Mouse (Mus musculus) liver, embryonic 13.5 days (tissue): Measurements from ENCODE around the gene Clec11a. TPM values are rescaled to one million over a fixed set of nuclear protein-coding genes. Genes with fewer than 3 reads are reported as not detected.
A peak's percentile ranks its signal among the peaks of the same experiment; 100 is the strongest.
"Not testable (repeated sequence)": the region's sequence is repeated elsewhere in the genome, so short reads cannot be mapped to it uniquely, and the experiment has no call there.

Experiments used
- ATAC-seq: fragments of 200-750 bp; cut with Nextera tagmentation; 2 replicates; pipeline ENCODE4 v1.8.0; 2017; ENCODE audit warnings: low read depth, mild to moderate bottlenecking, moderate number of reproducible peaks, moderate library complexity
- DNase-seq: peaks from one replicate; pipeline ENCODE4 v3.0.0; 2022
- H3K27ac ChIP-seq: fragments of 300-500 bp; sonication (generic); 2 replicates; pipeline ENCODE4 v1.5.1; 2015; ENCODE audit warnings: moderate library complexity, mild to moderate bottlenecking, inconsistent platforms
- H3K27me3 ChIP-seq: fragments of 300-500 bp; sonication (generic); 2 replicates; pipeline ENCODE4 v1.6.1; 2015; ENCODE audit warnings: mild to moderate bottlenecking, inconsistent platforms
- H3K36me3 ChIP-seq: fragments of 300-500 bp; sonication (generic); 2 replicates; pipeline ENCODE4 v1.6.1; 2015; ENCODE audit warnings: mild to moderate bottlenecking, inconsistent platforms
- H3K4me1 ChIP-seq: fragments of 300-500 bp; sonication (generic); replicated peaks from 2 replicates; pipeline ENCODE4 v1.6.1; 2015; ENCODE audit warnings: inconsistent platforms
- H3K4me2 ChIP-seq: fragments of 300-500 bp; sonication (generic); 2 replicates; pipeline ENCODE4 v1.6.1; 2015; ENCODE audit warnings: inconsistent platforms, mild to moderate bottlenecking, moderate library complexity
- H3K4me3 ChIP-seq: fragments of 300-500 bp; sonication (generic); replicated peaks from 2 replicates; pipeline ENCODE4 v1.5.1; 2015; ENCODE audit warnings: mild to moderate bottlenecking, inconsistent platforms
- H3K9ac ChIP-seq: fragments of 300-500 bp; sonication (generic); 2 replicates; pipeline ENCODE4 v1.6.1; 2015; ENCODE audit warnings: mild to moderate bottlenecking, inconsistent platforms
- H3K9me3 ChIP-seq: fragments of 300-500 bp; sonication (generic); replicated peaks from 2 replicates; pipeline ENCODE4 v1.6.1; 2016; ENCODE audit warnings: inconsistent platforms
- WGBS: fragments of 180-500 bp; shearing (Covaris S2); methylation state at CpG from one replicate; pipeline ENCODE4 v1.1.7; 2015; ENCODE audit not compliant: insufficient replicate concordance; 5-methylcytosine and 5-hydroxymethylcytosine counted together
- polyA plus RNA-seq: library from polyadenylated mRNA; unstranded; fragments of >200 nt; fragmentation: Nextera tagmentation; extraction: Ambion mirVana; gene quantifications from 2 replicates; pipeline ENCODE4 v1.2.1, GENCODE M21; 2015

The Clec11a gene
- polyA plus RNA-seq, 1 experiment from 2014 or later: 0.76 TPM

DNA sequence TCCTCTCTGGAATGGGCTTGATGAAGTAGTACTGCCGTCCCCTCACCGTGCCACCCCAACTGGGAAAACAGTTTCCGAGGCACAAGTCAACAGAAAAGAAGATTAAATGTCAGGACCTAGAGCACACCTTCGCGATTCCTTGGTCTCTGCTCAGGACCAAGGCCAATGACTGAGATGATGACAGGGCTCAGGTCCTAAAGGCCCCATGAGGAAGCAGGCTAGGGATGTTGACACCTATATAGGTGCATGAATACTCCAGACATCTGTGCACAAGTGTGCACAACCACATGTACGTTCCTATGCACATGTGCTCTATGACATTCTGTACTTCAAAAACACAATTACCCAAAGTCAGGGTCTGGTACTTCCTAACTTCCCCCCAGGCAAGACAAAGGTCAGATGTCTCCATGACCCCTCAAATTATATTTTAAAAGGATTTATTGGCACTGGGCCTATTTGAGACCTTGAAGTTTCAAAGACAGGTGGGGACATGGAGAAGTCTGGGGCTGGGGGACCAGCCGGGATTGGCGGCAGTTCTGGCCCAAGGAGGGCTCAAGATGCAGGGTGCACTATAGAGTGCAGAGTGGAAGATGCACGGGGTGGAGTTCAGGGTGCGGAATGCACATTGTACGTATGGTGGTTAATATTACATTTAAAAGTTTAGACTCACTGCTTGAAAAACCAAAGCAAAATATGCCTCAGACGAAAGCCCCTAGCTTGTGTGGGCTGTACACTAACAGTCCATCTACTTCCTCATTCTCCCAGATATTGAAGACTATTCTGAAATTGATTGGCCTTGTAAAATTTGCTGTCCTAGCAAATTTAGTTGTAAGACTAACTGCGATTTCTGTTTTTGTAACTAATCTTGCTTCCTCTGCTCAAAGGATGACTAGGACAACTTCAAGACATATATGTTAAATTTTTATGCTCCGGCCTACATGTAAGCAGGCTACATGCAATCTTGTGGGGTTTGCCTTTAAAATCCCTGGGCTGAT is 3.1 kb downstream of the Clec11a start:
- H3K4me2 ChIP-seq: peak overlapping the region; percentile 80
- no peaks in the 10 kb centered on the region for H3K9me3 ChIP-seq
- H3K4me3 ChIP-seq: peak overlapping the region; percentile 64
- ATAC-seq: no peak
- H3K27me3 ChIP-seq: peaks cover 30% of the 10 kb centered on the region
- no peak for DNase-seq
- H3K27ac ChIP-seq: no peak overlapping the region
- 70% methylated on average over 14 of the region's 14 CpGs for WGBS
- H3K4me1 ChIP-seq: peaks cover 25% of the 10 kb centered on the region
- peak overlapping the region; percentile 77 for H3K9ac ChIP-seq
- no peaks in the 10 kb centered on the region for H3K36me3 ChIP-seq

DNA sequence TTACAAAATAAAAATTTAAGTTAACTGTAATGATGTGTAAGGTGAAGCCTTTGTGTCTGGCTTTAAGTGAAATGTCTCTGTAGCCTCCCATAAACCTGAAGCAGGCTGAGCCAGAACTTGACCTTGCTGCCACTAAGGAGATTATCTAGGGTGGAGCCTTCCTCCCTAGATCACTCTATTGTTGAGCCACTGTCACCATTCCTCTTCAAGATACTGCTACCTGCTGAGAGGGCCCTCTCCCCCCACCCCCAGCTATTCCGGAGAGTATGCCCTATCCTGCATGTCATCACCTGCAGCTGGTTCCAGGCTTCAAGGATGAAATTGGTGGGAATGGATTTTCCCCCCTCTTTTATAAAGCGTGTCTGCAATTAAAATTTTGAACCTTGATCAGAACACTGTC is 9.2 kb downstream of the Clec11a start:
- H3K36me3 ChIP-seq, H3K4me1 ChIP-seq, DNase-seq, H3K9ac ChIP-seq, H3K4me3 ChIP-seq, H3K4me2 ChIP-seq, H3K27ac ChIP-seq, ATAC-seq, H3K9me3 ChIP-seq: not testable (repeated sequence)
- 0 out of 2 replicates have a peak, but pooled peaks cover 11% of the 10 kb centered on the region for H3K27me3 ChIP-seq
- WGBS: 62% methylated on average over 2 of the region's 2 CpGs

DNA sequence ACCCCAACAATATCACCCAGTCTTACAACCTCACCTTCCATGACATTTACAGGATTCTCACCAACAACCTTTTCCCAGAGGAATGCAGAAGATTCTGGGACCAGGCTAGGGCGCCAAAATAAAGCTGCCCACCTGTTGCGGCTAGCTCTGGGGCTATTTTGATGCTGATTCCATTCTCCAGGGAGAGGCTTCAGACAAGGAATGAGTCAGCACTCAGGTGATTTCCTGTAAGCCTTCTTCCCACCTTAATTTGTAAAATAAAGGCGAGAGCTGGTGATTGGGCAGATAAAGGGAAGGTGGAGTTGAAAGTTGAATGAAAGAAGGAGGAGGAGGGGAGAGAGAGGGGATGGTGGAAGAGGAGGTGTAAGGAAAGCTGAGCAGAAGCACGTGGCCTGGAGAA is 15.3 kb downstream of the Clec11a start:
- Histone ChIP-seq H3K4me3 (no peak overlapping the region), H3K9ac (no peak overlapping the region), H3K27me3 (0 out of 2 replicates have a peak, but pooled peaks cover 3% of the 10 kb centered on the region), H3K4me2 (no peak overlapping the region), H3K27ac (no peak overlapping the region), H3K9me3 (no peaks in the 10 kb centered on the region), H3K4me1 (no peaks in the 10 kb centered on the region), H3K36me3 (no peaks in the 10 kb centered on the region)
- WGBS: 31% methylated on average over 4 of the region's 4 CpGs
- ATAC-seq: no peak
- DNase-seq: no peak

DNA sequence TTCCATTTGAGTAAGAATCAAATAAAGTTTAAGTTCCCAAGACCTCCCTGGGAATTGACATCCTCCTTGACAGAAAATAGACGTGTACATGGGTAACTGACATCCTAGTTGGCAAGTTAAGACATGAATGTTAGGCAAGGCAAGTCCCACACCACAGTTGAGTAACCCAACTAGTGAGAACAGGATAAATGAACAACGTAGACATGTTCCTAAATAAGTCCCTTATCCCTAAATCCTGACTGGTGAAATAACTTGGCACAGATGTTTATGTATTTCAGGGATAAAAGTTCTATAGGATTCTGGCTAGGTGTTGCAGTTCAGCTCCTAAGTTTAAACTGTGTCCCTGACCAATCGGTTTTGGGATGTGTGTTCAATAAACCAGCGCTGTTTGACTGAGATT is 15.7 kb downstream of the Clec11a start:
- Histone ChIP-seq H3K9me3 (no peaks in the 10 kb centered on the region), H3K9ac (no peak overlapping the region), H3K4me1 (no peaks in the 10 kb centered on the region), H3K27me3 (0 out of 2 replicates have a peak, but pooled peaks cover 3% of the 10 kb centered on the region), H3K36me3 (no peaks in the 10 kb centered on the region), H3K4me2 (no peak overlapping the region), H3K27ac (no peak overlapping the region), H3K4me3 (no peak overlapping the region)
- WGBS: 55% methylated on average over 4 of the region's 4 CpGs
- DNase-seq: no peak
- ATAC-seq: no peak

DNA sequence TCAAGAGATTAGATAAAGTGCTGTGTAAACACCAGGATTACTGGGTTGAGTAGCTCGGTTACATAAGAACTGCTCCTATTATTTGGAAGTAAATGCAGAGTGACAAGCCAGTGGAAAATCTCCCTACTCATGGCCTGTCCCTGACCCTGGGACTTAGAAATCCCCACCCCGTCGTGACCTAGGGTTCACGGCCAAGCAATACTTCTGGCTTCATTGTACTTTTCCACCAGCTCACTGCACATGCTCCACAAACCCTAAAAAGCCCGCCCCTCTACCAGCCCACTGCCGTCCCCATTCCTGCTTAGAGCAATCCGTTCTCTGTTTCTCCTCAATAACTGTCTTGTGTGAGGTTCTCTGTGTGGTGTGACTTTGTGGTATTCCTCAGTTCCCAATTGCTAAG is 18.9 kb downstream of the Clec11a start:
- no peak overlapping the region for H3K9ac ChIP-seq
- ATAC-seq: no peak
- no peak overlapping the region for H3K27ac ChIP-seq
- WGBS: 47% methylated on average over 7 of the region's 7 CpGs
- DNase-seq: no peak
- H3K4me1 ChIP-seq: no peaks in the 10 kb centered on the region
- H3K27me3 ChIP-seq: no peaks in the 10 kb centered on the region
- no peak overlapping the region for H3K4me2 ChIP-seq
- H3K4me3 ChIP-seq: no peak overlapping the region
- H3K9me3 ChIP-seq: no peaks in the 10 kb centered on the region
- no peaks in the 10 kb centered on the region for H3K36me3 ChIP-seq

GRCm38 (mm10) chr7:44281586-44281985 is 25.1 kb downstream of the Clec11a start:
- DNase-seq: no peak
- Histone ChIP-seq H3K27ac (no peak overlapping the region), H3K9ac (no peak overlapping the region), H3K27me3 (no peaks in the 10 kb centered on the region), H3K4me2 (no peak overlapping the region), H3K4me1 (no peaks in the 10 kb centered on the region), H3K9me3 (no peaks in the 10 kb centered on the region), H3K4me3 (no peak overlapping the region), H3K36me3 (no peaks in the 10 kb centered on the region)
- no peak for ATAC-seq
- 67% methylated on average over 7 of the region's 7 CpGs for WGBS

GRCm38 (mm10) chr7:44280959-44281358 is 25.7 kb downstream of the Clec11a start:
- no peak for DNase-seq
- no peaks in the 10 kb centered on the region for H3K9me3 ChIP-seq
- ATAC-seq: no peak
- WGBS: 21% methylated on average over 1 of the region's 1 CpGs
- H3K27ac ChIP-seq: no peak overlapping the region
- H3K4me2 ChIP-seq: no peak overlapping the region
- H3K4me1 ChIP-seq: no peaks in the 10 kb centered on the region
- no peaks in the 10 kb centered on the region for H3K36me3 ChIP-seq
- H3K27me3 ChIP-seq: no peaks in the 10 kb centered on the region
- no peak overlapping the region for H3K9ac ChIP-seq
- no peak overlapping the region for H3K4me3 ChIP-seq

DNA sequence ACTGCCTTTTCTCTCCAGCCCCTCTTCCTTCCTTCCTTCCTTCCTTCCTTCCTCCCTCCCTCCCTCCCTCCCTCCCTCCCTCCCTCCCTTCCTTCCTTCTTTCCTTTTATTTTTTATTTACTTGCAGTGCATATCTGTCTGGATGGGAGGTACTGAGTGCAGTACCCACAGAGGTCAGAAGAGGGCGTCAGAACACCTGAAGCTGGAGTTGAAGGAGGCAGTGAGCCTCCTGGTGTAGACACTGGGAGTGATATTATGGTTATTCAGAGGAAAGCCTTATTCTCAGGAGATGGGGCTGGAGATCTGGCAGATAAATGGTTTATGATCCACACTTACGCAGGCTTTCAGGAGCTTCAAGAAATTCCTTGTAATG is 29.5 kb downstream of the Clec11a start:
- Histone ChIP-seq H3K4me2 (no peak overlapping the region), H3K4me1 (no peaks in the 10 kb centered on the region), H3K4me3 (no peak overlapping the region), H3K9me3 (no peaks in the 10 kb centered on the region), H3K9ac (no peak overlapping the region), H3K36me3 (no peaks in the 10 kb centered on the region), H3K27ac (no peak overlapping the region), H3K27me3 (peaks cover 20% of the 10 kb centered on the region)
- DNase-seq (no peak), ATAC-seq (no peak)
- WGBS: 42% methylated on average over 2 of the region's 2 CpGs

- no peak overlapping the region for H3K27ac ChIP-seq
- H3K36me3 ChIP-seq: no peaks in the 10 kb centered on the region
- no peaks in the 10 kb centered on the region for H3K4me1 ChIP-seq
- DNase-seq: no peak
- H3K9ac ChIP-seq: no peak overlapping the region
- H3K9me3 ChIP-seq: no peaks in the 10 kb centered on the region
- ATAC-seq: no peak
- no peak overlapping the region for H3K4me2 ChIP-seq
- H3K27me3 ChIP-seq: peaks cover 20% of the 10 kb centered on the region
- H3K4me3 ChIP-seq: no peak overlapping the region
- WGBS: 61% methylated on average over 9 of the region's 10 CpGs
Measured at GRCm38 (mm10) chr7:44276461-44277249, 30.0 kb downstream of the Clec11a start.

DNA sequence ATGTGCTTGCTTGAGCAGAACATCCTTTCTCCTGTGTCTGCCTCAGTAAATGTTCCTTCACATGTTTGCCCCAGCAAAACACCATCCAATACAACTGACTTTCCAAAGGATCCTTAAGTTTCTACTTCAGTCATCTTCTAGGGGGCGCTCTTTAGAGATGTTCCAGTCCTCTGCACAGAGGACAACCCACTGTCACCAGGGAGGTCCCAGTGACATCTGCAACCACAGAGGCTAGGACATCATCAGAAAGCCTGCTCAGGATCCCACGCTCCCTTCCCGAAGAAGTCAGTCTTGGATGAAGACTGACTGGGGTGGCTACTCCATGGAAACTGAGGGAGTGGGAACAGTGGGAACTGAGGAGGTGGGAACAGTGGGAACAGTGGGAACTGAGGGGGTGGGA is 31.2 kb downstream of the Clec11a start:
- H3K27ac ChIP-seq: no peak overlapping the region
- H3K9ac ChIP-seq: no peak overlapping the region
- no peaks in the 10 kb centered on the region for H3K4me1 ChIP-seq
- WGBS: 62% methylated on average over 3 of the region's 3 CpGs
- H3K4me2 ChIP-seq: no peak overlapping the region
- ATAC-seq (no peak), DNase-seq (no peak)
- H3K36me3 ChIP-seq: no peaks in the 10 kb centered on the region
- H3K9me3 ChIP-seq: no peaks in the 10 kb centered on the region
- H3K27me3 ChIP-seq: peaks cover 20% of the 10 kb centered on the region
- no peak overlapping the region for H3K4me3 ChIP-seq

GRCm38 (mm10) chr7:44274096-44274495 is 32.6 kb downstream of the Clec11a start:
- Histone ChIP-seq H3K27me3 (peaks cover 20% of the 10 kb centered on the region), H3K36me3 (no peaks in the 10 kb centered on the region), H3K4me2 (no peak overlapping the region), H3K4me3 (no peak overlapping the region), H3K27ac (no peak overlapping the region), H3K9me3 (no peaks in the 10 kb centered on the region), H3K9ac (no peak overlapping the region), H3K4me1 (no peaks in the 10 kb centered on the region)
- no peak for ATAC-seq
- 28% methylated on average over 11 of the region's 11 CpGs for WGBS
- no peak for DNase-seq
